Mouse (Mus musculus) cortical plate, adult 2 months (tissue): ENCODE data around the gene Tuba1a. TPM values are rescaled to one million over a fixed set of nuclear protein-coding genes. Genes with fewer than 3 reads are reported as not detected.
A peak's percentile ranks its signal among the peaks of the same experiment; 100 is the strongest.

Experiments
- H3K27ac ChIP-seq: fragments of 200-500 bp; 2 replicates; pipeline ENCODE4 v1.5.1; 2012; ENCODE audit warnings: low read length, control low read depth, inconsistent platforms; ENCODE audit not compliant: insufficient read depth
- H3K4me1 ChIP-seq: fragments of 200-500 bp; 2 replicates; pipeline ENCODE4 v1.6.1; 2011; ENCODE audit warnings: low read length; ENCODE audit not compliant: control insufficient read depth, insufficient read depth
- H3K4me3 ChIP-seq: fragments of 200-500 bp; 2 replicates; pipeline ENCODE4 v1.5.1; 2011; ENCODE audit warnings: mild to moderate bottlenecking, low read length, control low read depth; ENCODE audit not compliant: insufficient read depth
- CTCF ChIP-seq: fragments of 200-500 bp; IDR thresholded peaks from 2 replicates; pipeline ENCODE4 v1.5.1; 2011; ENCODE audit warnings: mild to moderate bottlenecking, control low read depth, low read length; ENCODE audit not compliant: insufficient read depth; ENCODE audit errors: extremely low read depth
- POLR2A ChIP-seq: fragments of 200-500 bp; IDR thresholded peaks from 2 replicates; pipeline ENCODE4 v1.6.1; 2011; ENCODE audit warnings: mild to moderate bottlenecking, low read length, control low read depth; ENCODE audit not compliant: insufficient read depth; ENCODE audit errors: extremely low read depth
- polyA plus RNA-seq: library from polyadenylated mRNA; depleted of rRNA; stranded (reverse); fragments of >200 nt; gene quantifications from 2 replicates; pipeline ENCODE4 v1.2.3, GENCODE M21; 2012

Tuba1a gene
- polyA plus RNA-seq, 1 experiment, result 1,512 TPM

DNA sequence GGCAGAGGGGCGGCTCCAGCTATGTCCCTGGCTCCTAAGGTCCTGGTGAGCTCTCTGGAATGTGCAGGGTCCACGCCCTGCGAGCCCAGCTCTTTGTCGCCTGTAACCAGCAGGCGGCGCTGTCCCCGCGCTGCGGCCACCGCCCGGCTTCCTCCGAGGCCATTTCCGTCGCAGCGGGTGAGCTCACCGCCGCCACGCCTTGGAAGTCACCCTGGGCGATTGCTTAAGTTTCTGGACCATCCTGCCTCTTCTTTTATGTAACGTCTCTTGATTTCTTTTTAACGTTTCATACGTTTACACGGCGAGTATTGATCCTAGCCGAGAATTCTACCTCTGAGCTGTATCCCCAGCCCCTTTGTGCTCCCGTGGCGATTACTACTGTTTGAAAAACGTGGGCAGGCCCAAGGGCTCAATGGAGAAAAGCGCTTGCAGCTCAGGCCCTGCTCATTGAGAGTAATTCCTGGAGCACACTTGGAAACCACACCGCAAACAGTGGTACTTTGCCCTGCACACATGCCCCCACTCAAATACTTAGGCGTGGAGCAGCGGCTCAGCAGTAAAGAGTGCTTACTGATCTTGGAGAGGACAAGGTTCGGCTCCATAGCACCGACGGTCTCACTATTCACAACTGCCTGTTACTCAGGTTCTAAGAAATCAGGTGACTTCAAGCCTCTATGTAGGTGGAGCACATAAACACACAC, 39.7 kb upstream of the Tuba1a start:
- TF ChIP-seq POLR2A (peak; percentile 70; the same call in 1 of the 2 replicates), CTCF (peak; percentile 73)
- H3K4me1 ChIP-seq, result peaks cover 3% of the 10 kb centered on the region; the same call in 1 of the 2 replicates
- H3K27ac ChIP-seq, result peak overlapping the region; percentile 87
- peak overlapping the region; percentile 37 for H3K4me3 ChIP-seq

GRCm38 (mm10) chr15:98992086-98992912, 38.8 kb upstream of the Tuba1a start:
- H3K4me1 ChIP-seq, result peaks cover 4% of the 10 kb centered on the region; the same call in 1 of the 2 replicates
- H3K4me3 ChIP-seq, result peak overlapping the region; percentile 37
- H3K27ac ChIP-seq, result peak overlapping the region; percentile 58
- TF ChIP-seq POLR2A (peak; percentile 93), CTCF (no peak)

- peak overlapping the region; percentile 39 for H3K27ac ChIP-seq
- no peak overlapping the region for H3K4me3 ChIP-seq
- no peak for TF ChIP-seq POLR2A
- no peak for TF ChIP-seq CTCF
- H3K4me1 ChIP-seq, result peaks cover 5% of the 10 kb centered on the region; the same call in 1 of the 2 replicates
These were observed 38.1 kb upstream of the Tuba1a start for GRCm38 (mm10) chr15:98991540-98992050.

DNA sequence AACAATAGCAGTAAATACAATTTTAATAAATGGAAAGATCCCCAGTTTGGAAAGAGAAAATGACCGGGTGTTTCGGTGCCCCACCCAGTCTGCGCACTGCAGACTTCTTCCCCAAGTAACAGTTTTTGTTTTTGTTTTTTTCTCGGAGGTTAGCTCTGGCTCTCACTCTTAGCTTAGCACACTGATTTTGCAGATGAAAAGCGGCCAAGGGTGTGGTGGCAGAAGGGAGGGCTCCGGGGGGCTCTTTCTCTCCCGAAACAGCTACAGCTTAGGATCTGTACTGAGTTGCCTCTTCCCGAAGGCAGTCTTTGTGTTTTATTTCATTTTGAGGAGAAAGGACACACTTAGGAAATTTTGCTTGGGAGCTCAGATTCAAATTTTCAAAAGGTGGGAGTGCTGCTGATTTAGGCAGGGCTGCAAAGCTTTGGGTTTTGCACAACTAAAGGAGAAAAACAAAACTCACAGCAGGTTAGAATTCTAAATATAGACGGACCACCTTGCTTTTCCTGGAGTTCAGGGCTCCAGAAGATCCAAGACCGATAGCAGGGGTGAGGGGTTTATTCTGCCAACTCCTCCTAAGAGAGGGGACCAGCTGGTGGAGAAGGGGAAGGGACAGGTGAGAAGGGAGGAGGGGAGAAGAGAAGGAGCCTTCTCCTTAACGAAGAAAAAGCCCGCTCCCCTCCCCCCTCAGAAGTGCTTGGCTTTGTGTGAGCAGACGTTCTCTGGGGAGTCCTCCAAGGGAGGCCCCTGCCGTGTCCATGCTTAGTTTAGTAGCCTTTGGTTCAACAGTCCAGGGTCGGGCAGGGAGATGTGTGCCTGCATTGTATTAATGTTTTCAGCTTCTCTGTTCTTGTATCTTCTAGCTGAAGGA, 37.4 kb upstream of the Tuba1a start:
- Histone ChIP-seq H3K4me1 (peaks cover 5% of the 10 kb centered on the region; the same call in 1 of the 2 replicates), H3K27ac (peak overlapping the region; percentile 39), H3K4me3 (no peak overlapping the region)
- TF ChIP-seq CTCF (no peak), POLR2A (no peak)

DNA sequence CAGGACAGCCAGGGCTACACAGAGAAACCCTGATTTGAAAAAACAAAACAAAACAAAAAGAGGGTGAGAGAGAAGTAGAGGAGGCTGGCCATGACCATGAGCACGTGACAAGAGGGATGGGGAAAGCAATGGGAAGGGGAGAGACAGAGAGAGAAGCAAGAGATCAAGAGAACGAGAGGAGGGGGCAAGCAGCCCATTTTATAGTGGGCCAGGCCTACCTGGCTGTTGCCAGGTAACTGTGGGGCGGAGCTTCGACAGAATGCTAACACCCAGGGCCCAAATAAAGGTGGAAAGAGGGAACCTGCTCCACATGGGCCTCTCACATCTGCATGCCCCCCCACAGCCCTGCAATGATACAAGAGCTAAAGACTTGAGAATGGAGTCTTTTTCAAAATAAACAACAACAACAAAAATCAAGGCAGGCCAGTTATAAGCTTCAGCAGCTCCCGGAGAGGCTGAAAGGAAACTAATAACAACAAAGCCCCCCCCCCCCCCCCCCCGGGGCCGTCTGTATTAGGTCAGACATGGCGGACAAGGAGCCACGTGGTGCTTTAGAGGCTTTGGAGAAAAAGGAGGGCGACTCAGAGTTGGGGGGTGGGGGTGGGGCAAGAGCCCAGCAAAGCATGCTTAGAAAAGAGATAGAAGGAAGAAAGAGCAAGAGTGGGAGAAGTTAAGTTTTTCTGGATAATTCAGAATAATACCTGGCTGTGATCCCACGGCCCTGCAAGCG, 36.4 kb upstream of the Tuba1a start:
- no peak overlapping the region for H3K4me3 ChIP-seq
- no peak overlapping the region for H3K27ac ChIP-seq
- H3K4me1 ChIP-seq, result peaks cover 5% of the 10 kb centered on the region; the same call in 1 of the 2 replicates
- TF ChIP-seq CTCF (no peak), POLR2A (no peak)

DNA sequence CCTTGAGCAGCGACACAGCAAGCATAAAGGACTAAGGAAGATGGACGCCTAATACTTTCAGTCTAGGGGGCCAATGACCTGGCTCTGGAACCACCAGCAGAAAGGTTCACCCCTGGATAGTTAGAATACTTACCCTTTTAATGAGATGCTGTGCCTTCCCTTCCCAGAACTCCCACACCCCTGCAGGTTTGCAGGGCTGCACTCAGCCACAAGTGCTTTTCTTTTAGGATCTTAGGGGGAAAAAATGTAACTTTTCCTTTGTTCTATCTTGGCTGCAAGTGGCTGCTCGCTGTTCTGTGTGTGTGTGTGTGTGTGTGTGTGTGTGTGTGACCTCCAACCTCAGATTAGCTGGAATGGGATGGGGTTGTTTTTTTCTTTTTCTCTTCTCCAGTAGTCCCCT, 35.3 kb upstream of the Tuba1a start:
- no peak for TF ChIP-seq CTCF
- TF ChIP-seq POLR2A, result no peak
- Histone ChIP-seq H3K4me1 (peaks cover 5% of the 10 kb centered on the region; the same call in 1 of the 2 replicates), H3K4me3 (no peak overlapping the region), H3K27ac (no peak overlapping the region)

DNA sequence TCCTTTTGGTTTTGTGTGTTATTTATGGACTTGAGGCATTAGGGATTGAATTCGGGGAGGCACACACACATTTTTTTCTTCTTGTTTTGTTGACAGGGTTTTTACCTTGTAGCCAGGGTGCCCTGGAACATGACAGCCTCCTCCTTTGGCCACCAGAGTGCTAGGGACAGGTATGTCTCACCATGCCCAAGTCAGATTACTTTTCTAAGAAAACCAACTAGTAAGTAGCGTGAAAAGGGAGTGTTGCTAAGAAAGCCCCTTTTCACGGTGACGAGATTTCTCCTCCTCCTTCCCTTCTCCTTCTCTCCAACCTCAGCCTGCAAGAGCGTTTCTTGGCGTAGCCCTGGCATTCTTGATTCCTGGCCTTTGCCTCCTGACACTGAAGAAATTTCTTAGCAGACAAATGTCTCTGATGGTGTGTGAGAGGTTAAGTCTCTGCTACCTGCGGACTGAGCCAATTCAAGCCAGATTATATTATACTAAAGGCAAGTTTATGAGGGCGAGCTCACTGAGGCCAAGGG, 34.2 kb upstream of the Tuba1a start:
- peaks cover 9% of the 10 kb centered on the region; the same call in 1 of the 2 replicates for H3K4me1 ChIP-seq
- H3K4me3 ChIP-seq, result no peak overlapping the region
- H3K27ac ChIP-seq, result peak overlapping the region; percentile 61
- TF ChIP-seq POLR2A (no peak), CTCF (no peak)

DNA sequence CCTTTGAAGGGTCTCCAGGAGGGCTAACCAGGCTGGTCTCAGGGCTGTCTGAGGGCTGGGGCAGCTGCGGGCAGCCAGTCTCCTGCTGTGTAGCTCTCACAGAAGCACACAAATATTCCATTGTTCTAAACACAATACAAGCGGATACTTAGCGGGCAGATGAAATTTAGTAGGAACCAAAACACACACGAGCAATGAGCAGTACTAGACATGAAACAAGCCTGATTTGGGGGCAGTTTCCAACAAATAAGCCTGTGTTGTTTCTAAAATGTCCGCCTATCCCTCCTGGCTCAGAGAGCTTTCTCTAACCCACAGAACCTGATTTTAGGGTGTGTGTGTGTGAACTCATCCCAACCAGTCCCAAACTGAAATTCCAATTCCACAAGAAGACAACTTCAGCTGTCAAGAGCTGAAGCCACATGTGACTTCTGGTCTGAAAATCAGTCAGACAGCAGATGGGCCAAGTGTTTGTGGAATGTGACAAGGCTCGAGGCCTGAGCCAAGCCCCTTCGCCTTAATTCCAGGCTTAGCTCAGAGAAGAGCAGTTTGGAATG, 33.7 kb upstream of the Tuba1a start:
- H3K4me3 ChIP-seq, result no peak overlapping the region
- TF ChIP-seq POLR2A (no peak), CTCF (no peak)
- H3K4me1 ChIP-seq, result peaks cover 9% of the 10 kb centered on the region; the same call in 1 of the 2 replicates
- H3K27ac ChIP-seq, result peak overlapping the region; percentile 61
